Mouse (Mus musculus) heart, adult 8-10 months (tissue): ENCODE results near the gene Prokr2. TPM values are rescaled to one million over a fixed set of nuclear protein-coding genes. Genes with fewer than 3 reads are reported as not detected.
"Not testable (repeated sequence)": the region's sequence is repeated elsewhere in the genome, so short reads cannot be mapped to it uniquely, and the experiment has no call there.

ENCODE experiments used
- DNase-seq: peaks from one replicate; pipeline ENCODE4 v3.0.0; 2022; ENCODE audit warnings: low spot score
- total RNA-seq, 4 experiments: library from RNA; stranded (reverse); gene quantifications; 2 replicates each; pipeline ENCODE4 v1.2.4; 2022

The Prokr2 gene
- total RNA-seq, 4 experiments from 2014 or later = 0.08 to 0.22 (median 0.09) TPM

DNA sequence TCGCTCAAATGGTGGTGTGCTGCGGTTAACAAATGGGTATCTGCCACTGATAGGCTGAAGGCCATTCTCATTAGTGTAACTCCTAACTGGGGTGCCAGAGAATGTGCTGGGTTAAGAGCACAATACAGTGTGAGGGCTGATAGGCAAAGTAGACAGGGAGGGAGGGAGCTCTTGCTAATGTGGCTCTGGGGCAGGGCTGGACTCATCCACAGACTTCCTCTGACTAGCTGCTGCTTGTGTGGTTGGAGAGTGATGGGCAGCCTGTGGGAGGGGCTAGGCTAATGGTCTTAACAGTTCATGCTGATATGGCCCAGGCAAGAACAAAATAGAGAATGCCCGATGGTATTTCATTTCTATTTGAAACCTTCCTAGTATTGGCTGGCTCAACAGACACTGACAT, 44.0 kb downstream of the Prokr2 start:
- no peak for DNase-seq

DNA sequence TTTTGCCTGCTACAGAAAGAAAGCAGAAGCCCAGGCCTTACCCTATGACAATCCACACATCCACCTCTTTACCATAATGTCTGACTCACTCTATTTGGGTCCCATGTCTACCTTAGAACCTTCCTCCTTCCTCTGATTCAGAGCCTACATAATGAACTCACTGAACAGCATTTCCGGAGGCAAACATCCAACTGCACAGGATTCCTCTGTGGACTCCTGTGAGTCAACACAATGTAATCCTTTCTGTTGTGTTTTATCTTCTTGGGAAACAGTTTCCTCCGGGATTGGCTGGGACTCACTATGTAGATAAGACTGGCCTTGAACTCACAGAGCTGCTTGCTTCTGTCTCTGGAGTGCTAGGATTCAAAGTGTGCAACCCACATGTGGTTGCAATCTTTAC, 44.9 kb downstream of the Prokr2 start:
- no peak for DNase-seq

DNA sequence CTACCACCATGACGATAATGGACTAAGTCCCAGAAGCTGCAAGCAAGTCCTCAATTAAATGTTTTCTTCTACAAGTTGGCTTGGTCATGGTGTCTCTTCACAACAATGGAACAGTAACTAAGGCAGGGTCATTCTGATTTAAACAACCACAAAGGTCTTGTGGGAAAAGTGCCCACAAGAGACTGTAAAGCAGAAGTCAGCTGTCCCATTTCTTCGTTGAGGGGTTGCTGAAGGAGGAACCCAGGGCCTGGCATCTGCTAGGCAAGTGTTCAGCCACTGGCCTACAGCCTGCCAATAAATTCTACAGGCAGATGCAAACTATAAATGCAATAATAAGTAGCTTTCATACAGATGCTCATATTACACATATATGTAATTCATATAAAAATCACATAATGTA, 48.0 kb downstream of the Prokr2 start:
- no peak for DNase-seq

DNA sequence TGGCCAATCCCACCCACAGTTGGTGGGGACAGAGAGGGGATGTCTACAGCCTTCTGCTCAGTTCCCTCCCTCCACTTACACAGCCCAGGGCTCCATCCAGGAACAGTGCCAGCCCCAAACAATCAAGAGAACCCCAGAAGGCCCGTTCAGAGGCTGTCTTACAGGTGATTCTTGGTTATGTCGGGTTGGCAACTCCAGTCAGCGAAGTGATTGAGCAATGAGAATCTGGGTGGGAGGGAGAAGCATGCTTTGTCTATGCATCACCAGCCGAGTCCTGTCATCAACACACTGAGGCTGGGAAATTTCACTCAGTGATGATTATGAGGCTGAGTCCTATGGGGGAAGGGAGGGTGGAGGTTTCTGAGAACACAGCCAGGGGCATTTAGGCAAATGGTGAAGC, 61.7 kb downstream of the Prokr2 start:
- no peak for DNase-seq

DNA sequence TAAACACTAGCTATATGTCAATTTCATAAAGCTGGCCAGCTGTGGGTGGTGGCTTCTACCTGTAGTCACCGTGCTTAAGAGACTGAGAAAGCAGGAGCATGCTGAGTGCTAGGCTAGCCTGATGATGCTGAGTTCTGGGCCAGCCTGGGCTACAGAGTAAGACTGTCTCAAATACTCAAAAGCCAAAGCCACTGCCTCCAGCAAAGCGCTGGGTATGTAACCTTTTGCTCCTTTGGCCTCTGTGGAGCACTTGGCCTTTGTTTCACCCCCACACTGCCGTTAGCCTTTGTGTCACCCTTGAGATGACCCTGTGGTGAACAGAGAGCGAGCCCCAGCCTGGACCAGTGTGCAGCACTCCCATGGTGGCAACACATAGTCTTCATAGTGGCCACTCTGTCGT, 64.7 kb downstream of the Prokr2 start:
- DNase-seq = no peak

DNA sequence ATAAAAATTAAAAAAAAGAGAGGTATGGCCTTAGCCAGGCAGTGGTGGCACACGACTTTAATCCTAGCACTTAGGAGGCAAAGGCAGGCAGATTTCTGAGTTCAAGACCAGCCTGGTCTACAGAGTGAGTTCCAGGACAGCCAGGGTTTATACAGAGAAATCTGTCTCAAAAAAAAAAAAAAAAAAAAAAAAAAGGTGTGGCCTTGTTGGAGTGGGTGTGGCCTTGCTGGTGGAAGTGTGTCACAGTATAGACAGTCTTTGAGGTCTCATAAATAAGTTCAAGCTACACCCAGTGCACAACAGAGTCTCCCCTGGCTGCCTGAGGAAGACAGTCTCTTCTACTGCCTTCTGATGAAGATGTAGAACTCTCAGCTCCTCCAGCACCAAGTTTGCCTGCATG, 68.1 kb downstream of the Prokr2 start:
- DNase-seq = no peak

DNA sequence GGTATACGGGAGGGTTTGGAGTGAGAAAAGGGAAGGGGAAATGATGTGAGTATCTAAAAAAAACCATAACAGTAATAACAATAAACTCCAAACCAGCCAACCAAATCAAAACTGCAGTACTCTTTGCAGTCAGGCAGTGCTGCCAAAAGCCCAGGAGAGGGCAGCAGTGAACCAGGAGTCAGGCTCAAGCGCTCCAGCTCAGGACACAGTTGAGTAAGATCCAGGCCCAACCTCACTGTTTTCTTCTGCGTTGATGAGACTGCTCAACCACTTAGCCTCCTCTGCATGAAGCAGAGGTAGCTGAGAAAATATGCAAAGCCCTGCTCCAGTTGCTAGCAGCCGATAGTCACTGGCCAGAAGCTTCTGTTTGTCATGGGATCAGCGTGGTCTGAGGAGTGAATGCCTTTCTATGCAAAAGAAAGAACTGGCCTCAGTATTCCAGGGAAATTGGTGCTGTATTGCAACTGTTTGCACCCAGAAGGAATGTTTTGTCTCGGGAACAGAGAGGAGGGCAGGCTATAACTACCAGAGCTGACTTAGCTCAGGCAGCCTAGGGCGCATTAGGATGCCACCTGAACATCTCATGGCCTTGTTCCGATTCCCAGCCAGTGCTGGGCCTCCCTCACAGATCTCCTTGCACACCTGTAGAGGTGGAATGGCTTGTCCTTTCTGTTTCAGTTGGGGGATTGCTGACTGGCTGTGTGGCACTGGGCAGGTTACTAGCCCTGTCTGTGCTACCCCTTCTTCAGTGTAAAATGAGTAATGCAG, 69.0 kb downstream of the Prokr2 start:
- DNase-seq = peak; percentile 34

DNA sequence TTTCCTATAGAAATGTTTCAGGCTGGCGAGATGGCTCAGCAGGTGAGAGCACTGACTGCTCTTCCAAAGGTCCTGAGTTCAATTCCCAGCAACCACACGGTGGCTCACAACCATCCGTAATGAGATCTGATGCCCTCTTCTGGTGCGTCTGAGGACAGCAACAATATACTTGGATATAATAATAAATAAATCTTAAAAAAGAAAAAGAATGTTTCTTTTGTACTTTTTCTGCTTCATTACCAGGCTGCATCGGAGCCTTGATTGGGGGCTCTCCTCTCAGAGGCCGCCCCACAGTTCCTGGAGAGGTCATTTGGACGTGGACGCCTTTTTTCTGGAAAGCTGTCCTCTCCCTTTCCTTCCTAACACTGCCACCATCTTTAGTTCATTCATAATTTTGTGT, 71.2 kb downstream of the Prokr2 start:
- DNase-seq = not testable (repeated sequence)

DNA sequence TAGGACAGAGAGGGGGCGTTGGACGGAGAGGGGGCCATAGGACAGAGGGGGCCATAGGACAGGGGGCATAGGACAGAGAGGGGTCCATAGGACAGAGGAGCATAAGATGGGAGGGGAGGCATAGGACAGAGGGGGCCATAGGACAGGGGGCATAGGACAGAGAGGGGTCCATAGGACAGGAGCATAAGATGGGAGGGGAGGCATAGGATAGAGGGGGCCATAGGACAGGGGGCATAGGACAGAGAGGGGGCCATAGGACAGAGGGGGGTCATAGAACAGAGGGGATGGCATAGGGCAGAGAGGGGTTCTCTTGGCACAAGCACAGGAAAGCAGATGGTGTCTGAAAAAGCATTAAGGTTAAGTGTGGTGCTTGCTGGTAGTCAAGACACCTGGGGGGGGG, 71.7 kb downstream of the Prokr2 start:
- DNase-seq = no peak

DNA sequence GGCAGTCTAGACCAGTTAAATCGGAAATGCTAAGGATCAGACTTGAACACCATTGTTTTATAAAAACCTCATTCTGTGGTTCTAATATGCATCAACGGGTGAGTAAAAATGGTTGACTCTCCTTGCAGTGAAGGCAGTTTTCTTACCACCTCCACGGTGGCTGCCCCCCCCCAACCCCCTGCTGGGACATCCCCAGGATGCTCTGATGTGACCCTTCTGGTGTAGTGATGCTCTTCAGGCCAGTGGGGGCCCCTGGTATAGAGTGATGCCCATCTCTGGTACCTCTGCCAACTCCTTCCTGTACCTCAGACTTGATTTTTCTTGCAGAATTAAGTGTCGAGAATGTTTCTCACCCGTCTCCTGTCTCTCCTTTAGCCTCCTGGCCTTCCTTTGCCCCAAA, 72.6 kb downstream of the Prokr2 start:
- DNase-seq = no peak

DNA sequence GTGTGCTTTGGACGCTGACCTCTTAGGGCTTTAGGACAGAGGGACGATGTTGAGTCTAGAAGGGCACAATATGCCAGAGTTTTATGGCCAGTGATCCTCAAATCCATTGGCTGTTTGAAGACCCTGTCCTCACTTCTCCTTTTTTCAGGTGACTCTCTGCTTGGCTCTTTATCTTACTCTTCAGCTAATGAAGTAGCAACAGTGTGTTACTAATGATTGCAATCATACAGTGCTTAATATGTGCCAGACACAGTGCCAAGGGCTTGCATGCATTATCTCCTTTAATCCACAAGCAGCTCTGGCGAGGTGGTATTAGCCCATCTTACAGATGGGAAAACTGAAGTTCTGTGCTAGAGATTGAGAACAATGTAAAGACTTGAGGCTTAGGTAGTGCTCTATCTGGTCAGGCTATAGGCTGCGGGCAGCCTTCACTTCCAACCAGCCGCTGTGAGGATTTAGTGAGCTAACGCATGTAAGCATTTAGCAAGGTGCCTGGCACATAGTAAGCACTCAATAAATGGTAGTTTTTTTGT, 75.8 kb downstream of the Prokr2 start:
- no peak for DNase-seq

DNA sequence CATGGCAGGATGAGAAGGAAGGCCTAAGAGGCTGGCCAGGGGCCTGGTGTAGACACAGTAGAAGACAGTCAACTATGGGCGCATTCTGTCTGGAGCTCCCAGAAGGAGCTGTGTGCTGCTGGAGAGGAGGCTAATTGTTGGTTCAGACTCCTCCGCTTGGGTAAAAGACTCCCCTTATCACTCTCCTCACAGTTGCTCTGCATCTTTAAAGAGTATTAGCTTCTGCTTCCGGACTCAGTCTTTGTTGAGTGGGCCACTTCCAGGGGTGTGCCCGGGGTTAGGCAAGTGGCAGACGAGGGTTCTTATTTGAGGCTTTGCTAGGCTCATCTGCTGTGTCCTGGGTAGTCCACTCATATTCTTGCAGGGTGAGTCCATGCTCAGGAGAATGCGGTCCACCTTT, 76.4 kb downstream of the Prokr2 start:
- DNase-seq = no peak

DNA sequence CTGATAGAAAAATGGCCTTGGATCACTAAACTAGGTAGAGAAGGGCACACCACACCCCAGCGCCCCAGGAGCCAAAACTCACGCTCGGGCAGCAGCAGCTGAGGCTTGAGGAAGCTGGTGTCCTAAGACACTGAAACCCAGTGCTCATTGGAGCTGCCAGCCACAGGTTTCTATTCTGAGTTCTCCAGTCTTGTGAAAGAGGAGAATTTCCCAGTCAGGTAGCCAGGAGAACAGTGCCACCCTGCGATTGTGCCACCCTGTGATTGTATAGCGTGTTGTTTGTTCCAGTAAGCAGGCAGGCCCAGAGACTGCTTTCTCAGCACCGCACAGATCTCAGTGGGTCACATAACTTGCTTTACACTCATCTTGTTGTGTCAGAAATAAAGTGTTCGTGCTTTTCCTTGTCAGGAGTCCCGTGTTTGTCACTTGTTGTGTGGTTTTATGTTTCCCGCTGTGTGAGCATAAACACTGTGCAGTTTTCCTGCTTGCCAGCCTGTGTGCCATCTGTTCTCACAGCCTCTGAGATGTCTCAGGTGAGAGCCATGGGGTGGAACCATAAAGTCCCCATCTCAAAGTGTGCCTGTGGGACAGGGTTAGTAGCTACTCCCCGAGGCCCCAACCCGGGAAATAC, 77.9 kb downstream of the Prokr2 start:
- no peak for DNase-seq

DNA sequence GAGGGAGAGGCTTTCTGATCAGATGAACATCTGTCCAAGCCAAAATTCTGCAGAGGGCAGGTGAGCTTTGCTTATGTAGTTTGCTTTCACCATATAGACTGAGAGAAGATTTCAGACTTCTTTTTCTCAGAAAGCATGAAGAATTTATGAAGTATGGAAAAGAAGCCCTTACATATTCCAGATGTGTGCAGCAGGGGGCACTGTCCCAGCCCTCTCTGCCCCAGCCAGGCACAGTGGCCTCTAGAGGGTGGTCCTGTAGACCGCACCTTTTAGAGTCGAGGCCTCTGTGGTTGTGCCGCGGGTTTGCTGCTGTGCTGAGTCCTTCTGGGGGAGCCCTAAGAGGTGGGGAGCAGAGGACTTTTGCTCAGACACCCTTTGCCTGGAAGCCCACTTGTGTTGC, 79.3 kb downstream of the Prokr2 start:
- DNase-seq = no peak

DNA sequence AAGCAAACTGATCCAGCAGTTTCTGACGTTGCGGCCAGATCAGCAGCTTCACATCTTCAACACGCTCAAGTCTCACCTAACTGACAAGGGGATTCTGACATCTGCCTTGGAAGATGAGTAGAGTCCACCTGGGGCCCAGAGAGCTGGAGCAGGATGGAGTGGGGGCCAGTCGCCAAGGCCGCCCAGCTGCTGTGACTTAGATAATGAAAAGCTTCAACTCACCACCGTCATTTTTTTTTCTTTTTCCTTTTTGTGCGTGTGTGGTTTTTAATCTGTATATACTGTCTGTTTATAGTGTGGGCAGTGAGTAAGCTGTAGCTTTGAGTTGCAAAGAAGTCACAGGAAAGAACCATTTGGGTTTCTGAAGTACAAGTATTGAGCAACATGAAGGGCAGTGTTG, 80.1 kb downstream of the Prokr2 start:
- DNase-seq = no peak

DNA sequence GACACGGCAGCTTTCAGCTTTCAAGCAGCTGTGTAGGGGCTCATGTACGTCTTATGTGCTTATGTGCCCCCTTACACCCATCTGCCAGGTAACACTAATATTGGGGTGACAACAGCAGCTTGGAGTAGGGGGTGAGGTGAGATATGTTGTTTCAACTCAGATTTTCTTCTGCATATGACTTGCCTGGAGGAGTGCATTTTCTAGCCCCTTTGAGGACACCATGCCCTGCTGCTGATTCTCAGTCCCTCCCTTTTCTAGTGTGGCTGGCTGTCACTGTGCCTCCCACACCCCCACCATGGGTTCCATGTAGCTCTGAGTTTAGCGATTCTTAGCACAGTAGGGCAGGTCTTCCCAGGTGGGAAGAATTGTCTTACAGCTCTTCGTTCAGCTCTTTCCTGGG, 83.8 kb downstream of the Prokr2 start:
- DNase-seq = no peak

DNA sequence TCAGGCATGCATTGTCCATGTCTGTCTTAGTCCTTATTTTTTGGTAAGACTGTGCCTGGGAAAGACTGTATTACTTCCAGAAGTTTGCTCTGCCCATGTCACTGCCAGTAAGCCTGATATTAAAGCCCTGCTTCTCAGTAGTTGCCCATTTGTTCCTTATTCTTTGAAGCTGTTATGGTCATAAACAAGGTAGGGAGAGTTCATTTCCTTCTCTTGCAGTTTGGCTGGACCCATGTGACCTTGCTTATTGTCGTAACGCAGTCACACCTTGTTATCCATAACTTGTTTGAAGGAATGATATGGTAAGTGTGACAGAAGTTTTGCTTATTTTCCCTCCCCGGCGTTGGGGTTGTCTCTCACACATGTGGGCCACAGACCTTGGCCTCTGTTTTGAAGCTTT, 87.0 kb downstream of the Prokr2 start:
- no peak for DNase-seq

DNA sequence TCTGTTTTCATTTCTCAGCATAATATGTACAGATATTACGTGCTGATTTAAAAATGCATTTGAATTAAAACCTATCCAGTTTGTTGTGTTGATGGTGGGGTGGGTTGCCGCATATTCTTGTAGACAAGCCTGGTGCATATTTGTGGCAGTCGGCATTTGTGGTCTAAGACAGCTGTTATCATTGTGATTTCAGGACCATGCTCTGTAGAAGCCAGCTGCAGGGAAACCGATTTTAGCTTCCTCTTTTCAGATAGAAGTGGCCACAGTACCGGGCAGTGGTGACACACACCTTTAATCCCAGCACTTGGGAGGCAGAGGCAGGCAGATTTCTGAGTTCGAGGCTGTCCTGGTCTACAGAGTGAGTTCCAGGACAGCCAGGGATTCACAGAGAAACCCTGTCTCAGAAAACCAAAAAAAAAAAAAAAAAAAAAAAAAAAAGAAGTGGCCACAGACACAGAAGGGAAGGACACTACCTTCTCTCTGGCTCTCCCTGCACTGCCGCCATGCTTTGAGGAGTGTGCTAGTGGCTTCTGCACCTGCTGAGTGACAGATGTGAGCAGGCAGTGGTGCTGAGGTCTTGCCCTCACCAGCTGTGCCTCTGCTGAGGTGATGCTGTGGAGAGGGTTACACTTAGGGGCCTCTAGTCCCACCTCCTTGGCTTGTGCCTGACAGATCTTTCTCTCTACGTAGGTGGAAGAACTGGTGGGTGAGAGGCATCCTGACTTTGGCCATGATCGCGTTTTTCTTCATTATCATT, 91.4 kb downstream of the Prokr2 start:
- DNase-seq = no peak

DNA sequence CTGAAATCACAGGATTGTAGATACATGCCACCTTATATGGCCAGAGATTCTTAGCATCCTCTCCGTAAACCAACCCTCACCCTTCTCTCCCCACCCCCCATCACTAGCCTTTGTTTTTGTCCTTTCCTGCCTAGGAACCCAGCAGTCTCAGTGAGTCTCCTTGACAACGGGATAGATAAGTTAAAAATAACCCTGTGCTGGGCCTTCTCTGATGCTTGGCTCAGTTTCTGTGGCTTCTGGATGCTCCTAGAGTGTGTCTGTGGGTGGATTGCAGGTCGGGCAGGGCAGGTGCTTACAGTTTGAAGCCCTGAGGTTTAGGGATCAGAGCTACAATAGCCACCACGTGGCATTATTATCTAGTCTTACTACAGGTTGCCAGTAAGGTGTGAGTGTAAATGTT, 93.2 kb downstream of the Prokr2 start:
- DNase-seq = peak; percentile 66

DNA sequence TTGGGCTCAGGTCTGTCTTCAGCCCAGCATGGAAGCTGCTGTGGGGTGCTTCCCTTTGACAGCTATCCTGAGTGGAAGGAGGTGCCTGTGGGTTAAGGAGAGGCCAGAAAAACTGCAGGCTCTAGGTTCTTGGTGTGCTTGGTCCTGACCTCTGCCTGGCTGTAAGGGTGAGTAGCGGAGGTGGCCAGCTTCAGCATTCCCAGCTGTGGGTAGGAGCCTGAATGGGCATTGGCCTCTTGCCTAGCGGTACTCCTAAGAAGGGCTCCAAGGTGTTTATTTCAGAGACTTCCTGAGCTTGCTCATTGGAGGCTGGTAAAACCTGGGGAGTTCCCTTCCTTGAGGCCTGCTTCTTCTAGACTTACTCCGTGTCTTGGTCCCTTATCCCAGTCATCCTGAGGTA, 94.0 kb downstream of the Prokr2 start:
- DNase-seq = no peak

DNA sequence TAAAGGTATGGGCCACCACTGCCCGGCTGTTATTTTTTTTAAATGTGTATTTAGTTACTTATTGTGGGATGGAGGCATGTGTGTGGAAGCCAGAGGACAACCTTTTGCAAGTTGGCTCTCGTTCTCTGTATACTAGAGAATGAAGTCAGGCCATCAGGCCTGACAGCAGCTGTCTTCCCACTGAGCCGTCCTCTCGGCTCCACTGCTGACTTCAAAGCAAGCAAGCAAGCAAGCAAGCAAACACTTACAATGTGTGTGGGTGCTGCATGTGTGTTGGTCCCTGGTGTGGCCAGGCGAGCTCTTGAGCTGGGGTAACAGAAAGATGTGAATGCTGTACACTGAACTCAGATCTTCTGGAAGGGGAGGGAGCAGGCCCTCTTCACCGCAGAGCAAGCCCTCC, 94.4 kb downstream of the Prokr2 start:
- no peak for DNase-seq

DNA sequence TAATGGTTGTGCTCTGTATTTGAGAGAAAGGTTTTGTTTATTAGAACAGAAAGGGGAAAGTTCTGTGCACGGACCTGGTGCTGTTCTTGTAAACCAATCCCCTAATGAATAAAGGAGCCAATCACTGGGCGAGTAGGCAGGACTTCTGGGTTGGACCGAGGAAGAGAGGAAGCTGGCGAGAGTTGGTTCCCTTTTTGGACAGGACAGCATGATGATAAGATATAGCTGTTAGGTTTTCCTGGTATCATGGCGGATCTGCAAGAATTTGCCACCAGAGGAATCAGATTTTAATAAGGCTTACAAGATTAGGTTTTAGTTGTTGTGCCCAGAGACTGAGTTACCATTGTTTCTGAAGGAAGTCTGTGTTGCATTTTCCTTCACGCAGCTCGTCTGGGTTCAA, 96.0 kb downstream of the Prokr2 start:
- DNase-seq = not testable (repeated sequence)
